Mouse (Mus musculus) hindbrain, postnatal 0 days (tissue): Measurements from ENCODE around the gene Adh6b. TPM values are rescaled to one million over a fixed set of nuclear protein-coding genes. Genes with fewer than 3 reads are reported as not detected.

Experiments
- ATAC-seq: fragments of 200-750 bp; cut with Nextera tagmentation; 2 replicates; pipeline ENCODE4 v1.8.0; 2017; ENCODE audit warnings: mild to moderate bottlenecking, moderate TSS enrichment, moderate library complexity
- DNase-seq: peaks from one replicate; pipeline ENCODE4 v3.0.0-alpha.2; 2015; ENCODE audit warnings: low spot score
- H3K27ac ChIP-seq: fragments of 300-500 bp; sonication (generic); 2 replicates; pipeline ENCODE4 v1.5.1; 2014; ENCODE audit warnings: mild to moderate bottlenecking
- H3K27me3 ChIP-seq: fragments of 300-500 bp; sonication (generic); 2 replicates; pipeline ENCODE4 v1.6.1; 2014; ENCODE audit warnings: low read length, mixed read lengths; ENCODE audit not compliant: insufficient read depth
- H3K36me3 ChIP-seq: fragments of 300-500 bp; sonication (generic); 2 replicates; pipeline ENCODE4 v1.6.1; 2014; ENCODE audit warnings: low read length, mixed read lengths; ENCODE audit not compliant: insufficient read depth
- H3K4me1 ChIP-seq: fragments of 300-500 bp; sonication (generic); 2 replicates; pipeline ENCODE4 v1.6.1; 2014; ENCODE audit warnings: antibody characterized with exemption, low read length, mixed read lengths; ENCODE audit not compliant: insufficient read depth
- H3K4me2 ChIP-seq: fragments of 300-500 bp; sonication (generic); 2 replicates; pipeline ENCODE4 v1.6.1; 2014; ENCODE audit warnings: low read depth, mild to moderate bottlenecking, low read length, moderate library complexity, mixed read lengths
- H3K4me3 ChIP-seq: fragments of 300-500 bp; sonication (generic); 2 replicates; pipeline ENCODE4 v1.5.1; 2014; ENCODE audit warnings: low read length
- H3K9ac ChIP-seq: fragments of 300-500 bp; sonication (generic); replicated peaks from 2 replicates; pipeline ENCODE4 v1.6.1; 2014; ENCODE audit warnings: mild to moderate bottlenecking, low read length, moderate library complexity, mixed read lengths
- H3K9me3 ChIP-seq: fragments of 300-500 bp; sonication (generic); 2 replicates; pipeline ENCODE4 v1.6.1; 2016; ENCODE audit warnings: low read length, mixed read lengths
- CTCF ChIP-seq: IDR thresholded peaks from 2 replicates; pipeline ENCODE4 v1.5.1; 2016; ENCODE audit warnings: antibody characterized with exemption, control low read depth, low read depth
- WGBS: fragments of 180-500 bp; shearing (Covaris S2); extraction: QIAGEN DNeasy Blood & Tissue Kit; methylation state at CpG from one replicate; pipeline ENCODE4 v1.1.7; 2014; 5-methylcytosine and 5-hydroxymethylcytosine counted together
- polyA plus RNA-seq: library from polyadenylated mRNA; unstranded; fragments of >200 nt; fragmentation: Nextera tagmentation; extraction: Ambion mirVana; gene quantifications from 2 replicates; pipeline ENCODE4 v1.2.1, GENCODE M21; 2015
- total RNA-seq: library from RNA; depleted of rRNA; stranded (reverse); fragments of >200 nt; gene quantifications from 2 replicates; pipeline ENCODE4 v1.2.3, GENCODE M21; 2014; rRNA removed

Gene Adh6b
- total and polyA plus RNA-seq, 2 experiments from 2014 or later = 0.16 to 0.19 TPM

DNA sequence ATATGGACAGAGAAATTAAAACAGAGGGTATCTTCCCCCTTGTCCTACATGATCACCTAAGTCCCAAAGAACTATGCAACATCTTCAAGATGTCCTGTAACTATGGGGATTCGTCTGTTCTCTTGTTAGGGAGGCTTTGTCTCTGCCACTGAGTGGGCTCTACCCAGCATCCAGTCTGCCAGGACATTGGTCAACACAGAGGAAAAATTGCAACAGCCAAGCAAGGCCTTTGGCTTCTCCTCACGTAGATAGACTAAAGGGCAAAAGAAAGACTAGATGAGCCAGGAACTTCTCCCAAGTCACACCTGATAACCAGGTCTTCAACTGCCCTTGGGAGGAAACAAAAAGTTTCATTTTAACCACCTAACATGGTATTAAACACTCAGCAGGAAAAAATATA lies 33.6 kb downstream of the Adh6b start:
- TF ChIP-seq CTCF = no peak
- Histone ChIP-seq H3K4me3 (no peak overlapping the region), H3K27me3 (no peaks in the 10 kb centered on the region), H3K4me2 (no peak overlapping the region), H3K4me1 (no peaks in the 10 kb centered on the region), H3K9me3 (no peaks in the 10 kb centered on the region), H3K9ac (no peak overlapping the region), H3K36me3 (no peaks in the 10 kb centered on the region), H3K27ac (no peak overlapping the region)
- 77% methylated on average over 2 of the region's 2 CpGs for WGBS
- no peak for ATAC-seq
- no peak for DNase-seq

- H3K4me3 ChIP-seq = no peak overlapping the region
- TF ChIP-seq CTCF = no peak
- no peak overlapping the region for H3K4me2 ChIP-seq
- no peak overlapping the region for H3K27ac ChIP-seq
- H3K4me1 ChIP-seq = no peaks in the 10 kb centered on the region
- WGBS = 12% methylated on average over 3 of the region's 3 CpGs
- H3K36me3 ChIP-seq = no peaks in the 10 kb centered on the region
- H3K9ac ChIP-seq = no peak overlapping the region
- H3K27me3 ChIP-seq = no peaks in the 10 kb centered on the region
- no peaks in the 10 kb centered on the region for H3K9me3 ChIP-seq
- peak; percentile 49; the same call in 1 of the 2 replicates for ATAC-seq
- peak; percentile 56 for DNase-seq
Measured at GRCm38 (mm10) chr3:138381133-138381532, 39.6 kb downstream of the Adh6b start.

- Histone ChIP-seq H3K4me2 (no peak overlapping the region), H3K27me3 (no peaks in the 10 kb centered on the region), H3K9ac (no peak overlapping the region), H3K4me3 (no peak overlapping the region), H3K4me1 (no peaks in the 10 kb centered on the region), H3K36me3 (no peaks in the 10 kb centered on the region), H3K9me3 (no peaks in the 10 kb centered on the region), H3K27ac (no peak overlapping the region)
- ATAC-seq (no peak), DNase-seq (no peak)
- 93% methylated on average over 6 of the region's 6 CpGs for WGBS
- no peak for TF ChIP-seq CTCF
Measured at GRCm38 (mm10) chr3:138387155-138387554, 45.6 kb downstream of the Adh6b start.

DNA sequence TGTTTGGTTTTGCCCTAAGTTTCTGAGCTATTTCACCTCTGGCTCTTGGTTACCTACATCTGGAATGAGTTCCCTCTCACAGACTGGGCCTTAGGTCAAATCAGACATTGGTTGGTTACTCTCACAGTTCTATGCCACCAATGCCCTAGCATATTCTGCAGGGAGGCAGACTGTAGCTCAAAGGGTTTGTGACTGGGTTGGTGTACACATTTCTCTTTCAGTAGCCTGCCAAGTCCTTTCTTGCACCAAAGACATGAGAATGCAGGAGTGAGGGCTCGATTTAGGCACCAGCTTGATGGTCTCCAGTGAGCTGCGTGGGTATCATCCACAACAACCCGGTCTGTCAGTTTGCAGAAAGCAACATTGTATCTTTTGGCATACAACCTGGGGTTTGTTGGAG lies 63.3 kb downstream of the Adh6b start:
- no peak for DNase-seq

DNA sequence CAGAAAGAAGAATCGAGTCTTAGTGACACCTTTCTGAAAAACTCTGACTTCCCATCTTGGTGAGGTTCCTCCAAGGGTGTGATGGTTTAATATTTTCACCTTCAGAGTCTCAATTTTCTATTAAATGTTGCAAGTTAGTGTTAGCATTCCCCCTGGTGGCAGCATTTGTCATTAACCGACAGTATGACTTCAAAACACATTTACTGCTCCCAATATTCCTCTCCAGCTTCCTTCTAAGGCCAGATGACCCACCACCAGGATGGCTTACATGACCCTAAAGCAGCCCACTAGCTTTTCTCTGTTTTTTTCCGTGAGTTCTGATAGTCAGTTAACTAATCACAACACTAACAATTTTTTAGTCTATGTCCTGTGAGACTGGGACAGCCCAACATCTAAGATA lies 63.8 kb downstream of the Adh6b start:
- no peak for ATAC-seq
- TF ChIP-seq CTCF = peak; percentile 76
- H3K4me3 ChIP-seq = no peak overlapping the region
- no peaks in the 10 kb centered on the region for H3K36me3 ChIP-seq
- H3K27me3 ChIP-seq = no peaks in the 10 kb centered on the region
- no peaks in the 10 kb centered on the region for H3K4me1 ChIP-seq
- DNase-seq = peak; percentile 76
- H3K27ac ChIP-seq = no peak overlapping the region
- WGBS = 51% methylated on average over 3 of the region's 3 CpGs
- no peaks in the 10 kb centered on the region for H3K9me3 ChIP-seq
- H3K9ac ChIP-seq = no peak overlapping the region
- no peak overlapping the region for H3K4me2 ChIP-seq

More for the DNA sequence above, 63.3 kb downstream of the Adh6b start:
- no peak for TF ChIP-seq CTCF
- no peak overlapping the region for H3K9ac ChIP-seq
- no peak overlapping the region for H3K27ac ChIP-seq
- no peaks in the 10 kb centered on the region for H3K27me3 ChIP-seq
- H3K36me3 ChIP-seq = no peaks in the 10 kb centered on the region
- WGBS = 68% methylated on average over 3 of the region's 3 CpGs
- no peak overlapping the region for H3K4me3 ChIP-seq
- H3K4me2 ChIP-seq = no peak overlapping the region
- H3K4me1 ChIP-seq = no peaks in the 10 kb centered on the region
- no peaks in the 10 kb centered on the region for H3K9me3 ChIP-seq
- no peak for ATAC-seq

GRCm38 (mm10) chr3:138405840-138406239 lies 64.3 kb downstream of the Adh6b start:
- H3K9ac ChIP-seq = no peak overlapping the region
- H3K27me3 ChIP-seq = no peaks in the 10 kb centered on the region
- no peak for ATAC-seq
- no peaks in the 10 kb centered on the region for H3K4me1 ChIP-seq
- no peak overlapping the region for H3K4me3 ChIP-seq
- WGBS = 84% methylated on average over 7 of the region's 7 CpGs
- no peak overlapping the region for H3K4me2 ChIP-seq
- H3K9me3 ChIP-seq = no peaks in the 10 kb centered on the region
- TF ChIP-seq CTCF = no peak
- no peak overlapping the region for H3K27ac ChIP-seq
- no peaks in the 10 kb centered on the region for H3K36me3 ChIP-seq
- DNase-seq = no peak

- ATAC-seq (no peak), DNase-seq (no peak)
- H3K4me2 ChIP-seq = no peak overlapping the region
- H3K4me1 ChIP-seq = no peaks in the 10 kb centered on the region
- no peaks in the 10 kb centered on the region for H3K9me3 ChIP-seq
- H3K36me3 ChIP-seq = no peaks in the 10 kb centered on the region
- no peak for TF ChIP-seq CTCF
- no peak overlapping the region for H3K27ac ChIP-seq
- no peak overlapping the region for H3K9ac ChIP-seq
- 97% methylated on average over 1 of the region's 1 CpGs for WGBS
- no peaks in the 10 kb centered on the region for H3K27me3 ChIP-seq
- no peak overlapping the region for H3K4me3 ChIP-seq
Measured at GRCm38 (mm10) chr3:138407920-138408319, 66.3 kb downstream of the Adh6b start.

Other genes with a start within 250 kb of the Adh6b start
- 2.8 and 3.1 TPM in 2 replicates for gene Trmt10a, start 198.3 kb upstream of the Adh6b start, total RNA-seq
- 8.7 and 9.3 TPM in 2 replicates for gene Trmt10a, start 198.3 kb upstream of the Adh6b start, polyA plus RNA-seq
- gene Mttp, start 196.8 kb upstream of the Adh6b start, total RNA-seq = 3.3 and 4.5 TPM in 2 replicates
- gene Mttp, start 196.8 kb upstream of the Adh6b start, polyA plus RNA-seq = 6.3 and 6.6 TPM in 2 replicates
- not detected in 2 replicates for gene 4930579F01Rik, start 147.9 kb upstream of the Adh6b start, total RNA-seq
- 0.09 TPM in 1 of 2 replicates, not detected in the other for gene 4930579F01Rik, start 147.9 kb upstream of the Adh6b start, polyA plus RNA-seq
- 0.22 and 0.37 TPM in 2 replicates for gene Adh7, start 124.0 kb upstream of the Adh6b start, total RNA-seq
- 0.70 and 1.2 TPM in 2 replicates for gene Adh7, start 124.0 kb upstream of the Adh6b start, polyA plus RNA-seq
- gene Adh1, start 80.8 kb upstream of the Adh6b start, total RNA-seq = 0.97 and 1.3 TPM in 2 replicates
- 3.8 and 4.5 TPM in 2 replicates for gene Adh1, start 80.8 kb upstream of the Adh6b start, polyA plus RNA-seq
- gene Adh6a, start 28.5 kb upstream of the Adh6b start, total RNA-seq = not detected in 2 replicates
- gene Adh6a, start 28.5 kb upstream of the Adh6b start, polyA plus RNA-seq = not detected in 2 replicates
- not detected in 2 replicates for gene Adh4, start 73.7 kb downstream of the Adh6b start, total RNA-seq
- gene Adh4, start 73.7 kb downstream of the Adh6b start, polyA plus RNA-seq = not detected in 2 replicates
- 78.8 and 88.6 TPM in 2 replicates for gene Adh5, start 101.3 kb downstream of the Adh6b start, total RNA-seq
- 184 and 195 TPM in 2 replicates for gene Adh5, start 101.3 kb downstream of the Adh6b start, polyA plus RNA-seq
- gene Metap1, start 147.7 kb downstream of the Adh6b start, total RNA-seq = 46.3 and 55.0 TPM in 2 replicates
- gene Metap1, start 147.7 kb downstream of the Adh6b start, polyA plus RNA-seq = 40.6 and 43.6 TPM in 2 replicates
- 54.2 and 94.0 TPM in 2 replicates for gene Eif4e, start 184.4 kb downstream of the Adh6b start, total RNA-seq
- 259 and 290 TPM in 2 replicates for gene Eif4e, start 184.4 kb downstream of the Adh6b start, polyA plus RNA-seq